Mouse (Mus musculus): ENCODE measurements around the gene Cdk16. TPM values are rescaled to one million over a fixed set of nuclear protein-coding genes. Genes with fewer than 3 reads are reported as not detected.

Cdk16 gene
- total RNA-seq, 2 experiments from 2014 or later, result 262 TPM

Other genes starting within 250 kb of the Cdk16 start
- under 1 TPM in 1 of 2 experiments, not detected in 1; 0.40 TPM for gene Rgn, start 138.2 kb upstream of the Cdk16 start, total RNA-seq (2021)
- 10 to 100 TPM; 30.0 to 33.9 TPM for gene Rbm10, start 70.5 kb upstream of the Cdk16 start, total RNA-seq (2021)
- 100 to 1,000 TPM; 160 to 168 TPM for gene Ndufb11, start 70.3 kb upstream of the Cdk16 start, total RNA-seq (2021)
- gene Uba1, start 29.6 kb upstream of the Cdk16 start, total RNA-seq (2021), result 100 to 1,000 TPM; 394 to 409 TPM
- 10 to 100 TPM; 77.2 to 80.3 TPM for gene Usp11, start 16.0 kb downstream of the Cdk16 start, total RNA-seq (2021)
- 100 to 1,000 TPM; 191 to 196 TPM for gene Araf, start 109.9 kb downstream of the Cdk16 start, total RNA-seq (2021)
- 1 to 10 TPM in 1 of 2 experiments, under 1 TPM in 1; 0.56 to 1.1 TPM for gene Timp1, start 182.2 kb downstream of the Cdk16 start, total RNA-seq (2021)
- 100 to 1,000 TPM; 407 to 465 TPM for gene Syn1, start 233.1 kb downstream of the Cdk16 start, total RNA-seq (2021)
- gene Cfp, start 243.6 kb downstream of the Cdk16 start, total RNA-seq (2021), result 10 to 100 TPM; 11.5 to 12.0 TPM

Data from layer of hippocampus, postnatal 10 days (tissue).